Mouse (Mus musculus) forebrain, embryonic 16.5 days (tissue): ENCODE measurements around the gene Coa3. TPM values are rescaled to one million over a fixed set of nuclear protein-coding genes. Genes with fewer than 3 reads are reported as not detected.

Experiments used
- ATAC-seq: fragments of 200-750 bp; cut with Nextera tagmentation; 2 replicates; pipeline ENCODE4 v1.8.0; 2017; ENCODE audit warnings: mild to moderate bottlenecking, moderate library complexity
- H3K27ac ChIP-seq: fragments of 300-500 bp; sonication (generic); 2 replicates; pipeline ENCODE4 v1.5.1; 2014; ENCODE audit warnings: low read length, control low read depth
- H3K27me3 ChIP-seq: fragments of 300-500 bp; sonication (generic); replicated peaks from 2 replicates; pipeline ENCODE4 v1.6.1; 2014; ENCODE audit warnings: low read length; ENCODE audit not compliant: control insufficient read depth, insufficient read depth
- H3K36me3 ChIP-seq: fragments of 300-500 bp; sonication (generic); 2 replicates; pipeline ENCODE4 v1.6.1; 2014; ENCODE audit not compliant: control insufficient read depth, insufficient read depth
- H3K4me1 ChIP-seq: fragments of 300-500 bp; sonication (generic); replicated peaks from 2 replicates; pipeline ENCODE4 v1.6.1; 2014; ENCODE audit warnings: low read length; ENCODE audit not compliant: control insufficient read depth, insufficient read depth
- H3K4me2 ChIP-seq: fragments of 300-500 bp; sonication (generic); 2 replicates; pipeline ENCODE4 v1.6.1; 2014; ENCODE audit warnings: mild to moderate bottlenecking, low read length, control low read depth
- H3K4me3 ChIP-seq: fragments of 300-500 bp; sonication (generic); replicated peaks from 2 replicates; pipeline ENCODE4 v1.5.1; 2014; ENCODE audit warnings: mild to moderate bottlenecking, low read length, control low read depth
- H3K9ac ChIP-seq: fragments of 300-500 bp; sonication (generic); replicated peaks from 2 replicates; pipeline ENCODE4 v1.6.1; 2014; ENCODE audit warnings: low read depth, low read length, control low read depth
- H3K9me3 ChIP-seq: fragments of 300-500 bp; sonication (generic); 2 replicates; pipeline ENCODE4 v1.6.1; 2016; ENCODE audit warnings: low read length; ENCODE audit not compliant: control insufficient read depth
- WGBS: fragments of 180-500 bp; shearing (Covaris S2); extraction: QIAGEN DNeasy Blood & Tissue Kit; methylation state at CpG from one replicate; pipeline ENCODE4 v1.1.7; 2014; 5-methylcytosine and 5-hydroxymethylcytosine counted together
- polyA plus RNA-seq: library from polyadenylated mRNA; unstranded; fragments of >200 nt; fragmentation: Nextera tagmentation; extraction: Ambion mirVana; gene quantifications from 2 replicates; pipeline ENCODE4 v1.2.1, GENCODE M21; 2015

Gene Coa3
- polyA plus RNA-seq, 1 experiment from 2014 or later = 197 TPM

- H3K4me1 ChIP-seq = peaks cover 22% of the 10 kb centered on the region
- H3K27me3 ChIP-seq = peaks cover 34% of the 10 kb centered on the region
- H3K9ac ChIP-seq = peak within 1 kb of the TSS; percentile 64
- WGBS = 0% methylated on average over 43 of the region's 43 CpGs
- no peak within 1 kb of the TSS for H3K27ac ChIP-seq
- peak within 1 kb of the TSS; percentile 81 for H3K4me2 ChIP-seq
- H3K4me3 ChIP-seq = peak within 1 kb of the TSS; percentile 47
- H3K36me3 ChIP-seq = no peaks in the 10 kb centered on the region
- no peaks in the 10 kb centered on the region for H3K9me3 ChIP-seq
- peak; percentile 75 for ATAC-seq
Observed at GRCm38 (mm10) chr11:101259948-101260825, 18.7 kb downstream of the Coa3 start, which contains the start of gene Wnk4. Wnk4 (plus strand) TSS chr11:101260567.

GRCm38 (mm10) chr11:101259261-101259712 is 19.6 kb downstream of the Coa3 start:
- no peak overlapping the region for H3K4me2 ChIP-seq
- ATAC-seq = no peak
- H3K9ac ChIP-seq = no peak overlapping the region
- H3K4me1 ChIP-seq = peaks cover 22% of the 10 kb centered on the region
- no peak overlapping the region for H3K4me3 ChIP-seq
- 50% methylated on average over 6 of the region's 6 CpGs for WGBS
- no peaks in the 10 kb centered on the region for H3K36me3 ChIP-seq
- H3K27ac ChIP-seq = no peak overlapping the region
- H3K27me3 ChIP-seq = peaks cover 27% of the 10 kb centered on the region
- no peaks in the 10 kb centered on the region for H3K9me3 ChIP-seq

- 89% methylated on average over 13 of the region's 13 CpGs for WGBS
- Histone ChIP-seq H3K4me2 (no peak overlapping the region), H3K4me1 (peaks cover 29% of the 10 kb centered on the region), H3K4me3 (no peak overlapping the region), H3K27ac (no peak overlapping the region), H3K9me3 (no peaks in the 10 kb centered on the region), H3K27me3 (0 out of 2 replicates have a peak, but pooled peaks cover 2% of the 10 kb centered on the region), H3K36me3 (no peaks in the 10 kb centered on the region), H3K9ac (no peak overlapping the region)
- no peak for ATAC-seq
Observed at GRCm38 (mm10) chr11:101255826-101256775, 22.8 kb downstream of the Coa3 start.

- Histone ChIP-seq H3K27me3 (no peaks in the 10 kb centered on the region), H3K4me2 (peak within 1 kb of the TSS; percentile 91), H3K9me3 (no peaks in the 10 kb centered on the region), H3K4me1 (peaks cover 14% of the 10 kb centered on the region), H3K4me3 (peak within 1 kb of the TSS; percentile 85), H3K36me3 (no peaks in the 10 kb centered on the region), H3K9ac (peak within 1 kb of the TSS; percentile 92), H3K27ac (peak within 1 kb of the TSS; percentile 85)
- WGBS = under 1% methylated on average over 36 of the region's 40 CpGs
- ATAC-seq = peak; percentile 93
Observed at GRCm38 (mm10) chr11:101253613-101254389, 25.1 kb downstream of the Coa3 start, which contains the start of gene Vps25. Vps25 (plus strand) TSS chr11:101253707.

- WGBS = 20% methylated on average over 7 of the region's 7 CpGs
- H3K27ac ChIP-seq = no peak overlapping the region
Observed at GRCm38 (mm10) chr11:101252941-101253340, 26.0 kb downstream of the Coa3 start.

GRCm38 (mm10) chr11:101251031-101251430 is 27.9 kb downstream of the Coa3 start:
- H3K36me3 ChIP-seq = no peaks in the 10 kb centered on the region
- no peaks in the 10 kb centered on the region for H3K9me3 ChIP-seq
- 73% methylated on average over 2 of the region's 2 CpGs for WGBS
- no peak overlapping the region for H3K4me3 ChIP-seq
- H3K27ac ChIP-seq = no peak overlapping the region
- H3K4me1 ChIP-seq = peaks cover 17% of the 10 kb centered on the region
- H3K9ac ChIP-seq = no peak overlapping the region
- no peak for ATAC-seq
- H3K27me3 ChIP-seq = peaks cover 14% of the 10 kb centered on the region
- no peak overlapping the region for H3K4me2 ChIP-seq

More at GRCm38 (mm10) chr11:101252941-101253340, 26.0 kb downstream of the Coa3 start:
- peak overlapping the region; percentile 85 for H3K4me3 ChIP-seq
- H3K9me3 ChIP-seq = no peaks in the 10 kb centered on the region
- ATAC-seq = no peak
- peaks cover 14% of the 10 kb centered on the region for H3K4me1 ChIP-seq
- no peaks in the 10 kb centered on the region for H3K27me3 ChIP-seq
- peak overlapping the region; percentile 92 for H3K9ac ChIP-seq
- no peaks in the 10 kb centered on the region for H3K36me3 ChIP-seq
- H3K4me2 ChIP-seq = peak overlapping the region; percentile 91

- Histone ChIP-seq H3K9ac (no peak overlapping the region), H3K4me3 (no peak overlapping the region), H3K27ac (no peak overlapping the region), H3K4me1 (peaks cover 12% of the 10 kb centered on the region), H3K4me2 (no peak overlapping the region), H3K9me3 (no peaks in the 10 kb centered on the region), H3K36me3 (no peaks in the 10 kb centered on the region), H3K27me3 (peaks cover 24% of the 10 kb centered on the region)
- WGBS = 37% methylated on average over 14 of the region's 14 CpGs
- no peak for ATAC-seq
Observed at GRCm38 (mm10) chr11:101248258-101248994, 30.5 kb downstream of the Coa3 start.

GRCm38 (mm10) chr11:101247521-101248030 is 31.3 kb downstream of the Coa3 start:
- H3K4me2 ChIP-seq = no peak overlapping the region
- H3K4me3 ChIP-seq = no peak overlapping the region
- ATAC-seq = no peak
- H3K9me3 ChIP-seq = no peaks in the 10 kb centered on the region
- H3K27me3 ChIP-seq = peaks cover 27% of the 10 kb centered on the region
- H3K36me3 ChIP-seq = no peaks in the 10 kb centered on the region
- H3K4me1 ChIP-seq = peaks cover 7% of the 10 kb centered on the region; the same call in 1 of the 2 replicates
- 82% methylated on average over 6 of the region's 6 CpGs for WGBS
- H3K9ac ChIP-seq = no peak overlapping the region
- no peak overlapping the region for H3K27ac ChIP-seq
